Mouse (Mus musculus): ENCODE data around the gene Heatr5b.

DNA sequence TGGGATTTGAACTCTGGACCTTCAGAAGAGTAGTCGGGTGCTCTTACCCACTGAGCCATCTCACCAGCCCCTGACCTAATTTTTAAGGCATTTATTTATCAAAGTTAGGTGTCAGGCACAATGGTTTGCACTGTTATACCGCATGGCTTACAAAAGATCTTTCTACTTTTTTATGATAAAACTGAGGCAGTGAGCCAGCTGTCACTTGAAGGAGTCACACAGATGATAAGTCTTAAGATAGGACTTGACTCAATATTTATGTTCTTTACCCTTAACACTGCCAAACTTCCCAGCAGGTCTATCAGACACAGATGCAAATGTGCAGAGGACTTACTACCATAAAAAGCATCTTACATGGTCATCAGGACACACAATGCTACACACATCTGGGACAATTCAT lies 62.8 kb downstream of the Heatr5b start:
- no peak for TF ChIP-seq EP300 (IDR thresholded peaks at IDR 0.05; ENCODE audit: insufficient read depth, low read depth, low read length)
- TF ChIP-seq CTCF (IDR thresholded peaks at IDR 0.05), result no peak
